Mouse (Mus musculus) right cerebral cortex, adult 18-20 months (tissue): Measurements from ENCODE around the gene Gckr.
A peak's percentile ranks its signal among the peaks of the same experiment; 100 is the strongest.
"Not testable (repeated sequence)": the region's sequence is repeated elsewhere in the genome, so short reads cannot be mapped to it uniquely, and the experiment has no call there.

Experiments used
- DNase-seq: peaks from one replicate; pipeline ENCODE4 v3.0.0; 2022; ENCODE audit warnings: mixed read lengths

Gckr gene

GRCm38 (mm10) chr5:31295606-31296141 lies 1.6 kb upstream of the Gckr start, which contains the start of gene Fndc4:
Gene Fndc4 (minus strand): TSS chr5:31296080.
- peak; percentile 48 for DNase-seq

GRCm38 (mm10) chr5:31297981-31298380 lies 738 bp downstream of the Gckr start:
- DNase-seq, result no peak

- DNase-seq, result no peak
These were observed 1.2 kb downstream of the Gckr start for GRCm38 (mm10) chr5:31298486-31298885.

- DNase-seq, result no peak
These were observed 4.6 kb downstream of the Gckr start for GRCm38 (mm10) chr5:31301866-31302265.

- DNase-seq, result peak; percentile 59
These were observed 5.8 kb downstream of the Gckr start for GRCm38 (mm10) chr5:31303093-31303492.

- no peak for DNase-seq
These were observed 15.6 kb downstream of the Gckr start for GRCm38 (mm10) chr5:31312806-31313205.

- DNase-seq, result no peak
These were observed 25.5 kb downstream of the Gckr start for GRCm38 (mm10) chr5:31322776-31323175.

- no peak for DNase-seq
These were observed 26.8 kb downstream of the Gckr start for GRCm38 (mm10) chr5:31324085-31324484.

GRCm38 (mm10) chr5:31326850-31327249 lies 29.6 kb downstream of the Gckr start:
- peak; percentile 3 for DNase-seq

GRCm38 (mm10) chr5:31328255-31328654 lies 31.0 kb downstream of the Gckr start:
- DNase-seq, result peak; percentile 67

- DNase-seq, result not testable (repeated sequence)
These were observed 60.3 kb downstream of the Gckr start for GRCm38 (mm10) chr5:31357586-31357985.

- no peak for DNase-seq
These were observed 63.7 kb downstream of the Gckr start for GRCm38 (mm10) chr5:31360955-31361354.
